Mouse (Mus musculus) Patski (cell line): ENCODE measurements at regions not wholly inside any gene's neighbourhood (a gene's known extent, or its start where the extent isn't known, plus 50 kb on each side); places are given as distances from the start of the nearest gene placed in this dataset.

Experiments
- ATAC-seq: fragments of 100-300 bp; one replicate; pipeline ENCODE4 v1.8.0; 2021
- CTCF ChIA-PET: fragments of 350-600 bp; sonication (Branson Sonifier 250); formaldehyde crosslinking; loops from one replicate; lab custom pipeline; 2022; ENCODE audit warnings: inconsistent platforms; lab: Charles Lee
- POLR2A ChIA-PET: fragments of 350-600 bp; sonication (Branson Sonifier 250); formaldehyde crosslinking; loops from one replicate; lab custom pipeline; 2022; ENCODE audit warnings: antibody characterized with exemption, inconsistent platforms; lab: Charles Lee
- DNase-seq: peaks from one replicate; pipeline ENCODE4 v3.0.0-alpha.2; 2011; ENCODE audit warnings: low read depth, low spot score
- H3K27me3 ChIP-seq: fragments of 371-371 bp; one replicate; pipeline ENCODE4 v1.5.1; 2021
- CTCF ChIP-seq: fragments of 100-300 bp; IDR thresholded peaks from one replicate; pipeline ENCODE4 v1.5.1; 2021
- in situ Hi-C: fragments of 300-500 bp; cut with MboI; formaldehyde crosslinking; loops from 3 replicates; pipeline ENCODE4 v1.11.1; 2018; ENCODE audit warnings: low pct_unique_long_range_greater_than_20kb, mixed read lengths

GRCm38 (mm10) chr12:109952933-109953332, 325.9 kb upstream of the Dio3 start:
- H3K27me3 ChIP-seq, result no peaks in the 10 kb centered on the region
- POLR2A ChIA-PET, result no interaction called here
- DNase-seq (no peak), ATAC-seq (no peak)
- TF ChIP-seq CTCF, result no peak
- CTCF ChIA-PET, result interaction anchor here (0.7 kb wide), 1 partner anchor 16 kb away, joined by 3 read pairs; no protein-coding TSS in a partner anchor
- in situ Hi-C loops, result loop anchor here (10.0 kb wide), 1 partner anchor 508 kb away; no protein-coding TSS in a partner anchor

GRCm38 (mm10) chr12:109957305-109957704, 321.6 kb upstream of the Dio3 start:
- no peak for ATAC-seq
- ChIA-PET POLR2A (no interaction called here), CTCF (no interaction called here)
- DNase-seq, result no peak
- TF ChIP-seq CTCF, result no peak
- H3K27me3 ChIP-seq, result no peaks in the 10 kb centered on the region
- in situ Hi-C loops, result loop anchor here (5.0 to 10.0 kb wide), 2 partner anchors 513 to 1055 kb away; no protein-coding TSS in a partner anchor

GRCm38 (mm10) chr12:109958357-109959085, 320.3 kb upstream of the Dio3 start:
- CTCF ChIA-PET, result interaction anchor here (1.0 to 1.3 kb wide), 4 partner anchors 8 to 522 kb away, joined by 3 to 8 read pairs (median 4); no protein-coding TSS in a partner anchor
- DNase-seq, result peak; percentile 37

GRCm38 (mm10) chr12:109966776-109967175, 312.1 kb upstream of the Dio3 start:
- CTCF ChIA-PET, result no interaction called here
- DNase-seq, result no peak
- POLR2A ChIA-PET, result no interaction called here
- in situ Hi-C loops, result no loop called here
- no peak for TF ChIP-seq CTCF
- peaks cover 4% of the 10 kb centered on the region for H3K27me3 ChIP-seq
- no peak for ATAC-seq

More at GRCm38 (mm10) chr12:109958357-109959085, 320.3 kb upstream of the Dio3 start:
- no peaks in the 10 kb centered on the region for H3K27me3 ChIP-seq
- peak; percentile 96 for ATAC-seq
- POLR2A ChIA-PET, result no interaction called here
- no peak for TF ChIP-seq CTCF
- in situ Hi-C loops, result loop anchor here (5.0 to 10.0 kb wide), 2 partner anchors 514 to 1056 kb away; no protein-coding TSS in a partner anchor

GRCm38 (mm10) chr12:109968303-109968702, 310.6 kb upstream of the Dio3 start:
- TF ChIP-seq CTCF, result no peak
- no peak for DNase-seq
- in situ Hi-C loops, result no loop called here
- no peak for ATAC-seq
- ChIA-PET CTCF (no interaction called here), POLR2A (no interaction called here)
- peaks cover 4% of the 10 kb centered on the region for H3K27me3 ChIP-seq

GRCm38 (mm10) chr12:109971508-109971907, 307.4 kb upstream of the Dio3 start:
- H3K27me3 ChIP-seq, result peaks cover 4% of the 10 kb centered on the region
- in situ Hi-C loops, result no loop called here
- ChIA-PET CTCF (interaction anchor here (1.7 kb wide), 1 partner anchor 13 kb away, joined by 4 read pairs; no protein-coding TSS in a partner anchor), POLR2A (no interaction called here)
- DNase-seq, result no peak
- TF ChIP-seq CTCF, result no peak
- ATAC-seq, result no peak

- CTCF ChIA-PET, result no interaction called here
- ATAC-seq (no peak), DNase-seq (no peak)
- POLR2A ChIA-PET, result no interaction called here
- TF ChIP-seq CTCF, result no peak
- peaks cover 4% of the 10 kb centered on the region for H3K27me3 ChIP-seq
- in situ Hi-C loops, result no loop called here
Measured at GRCm38 (mm10) chr12:109972366-109973015, 306.4 kb upstream of the Dio3 start.

GRCm38 (mm10) chr12:109973598-109973997, 305.3 kb upstream of the Dio3 start:
- ChIA-PET CTCF (no interaction called here), POLR2A (no interaction called here)
- TF ChIP-seq CTCF, result no peak
- no peaks in the 10 kb centered on the region for H3K27me3 ChIP-seq
- in situ Hi-C loops, result no loop called here
- no peak for DNase-seq
- ATAC-seq, result no peak

- DNase-seq (no peak), ATAC-seq (no peak)
- ChIA-PET CTCF (no interaction called here), POLR2A (no interaction called here)
- TF ChIP-seq CTCF, result no peak
- H3K27me3 ChIP-seq, result no peaks in the 10 kb centered on the region
- in situ Hi-C loops, result no loop called here
Measured at GRCm38 (mm10) chr12:109975176-109975972, 303.5 kb upstream of the Dio3 start.

GRCm38 (mm10) chr12:109984651-109985050, 294.2 kb upstream of the Dio3 start:
- no peak for ATAC-seq
- no peak for TF ChIP-seq CTCF
- CTCF ChIA-PET, result no interaction called here
- no peak for DNase-seq
- H3K27me3 ChIP-seq, result no peaks in the 10 kb centered on the region
- POLR2A ChIA-PET, result no interaction called here
- in situ Hi-C loops, result loop anchor here (10.0 kb wide), 1 partner anchor 390 kb away; no protein-coding TSS in a partner anchor
